Mouse (Mus musculus) natural killer cell, adult 2 months (primary cell): ENCODE measurements around the gene Abi2.
"Not testable (repeated sequence)": the region's sequence is repeated elsewhere in the genome, so short reads cannot be mapped to it uniquely, and the experiment has no call there.

ENCODE experiments used
- DNase-seq, 2 experiments: peaks; one replicate each; pipeline ENCODE4 v3.0.0; 2022; ENCODE audit warnings: low spot score in 2 of 2

Abi2 gene

GRCm38 (mm10) chr1:60409168-60409828 is at the start of gene Abi2:
Abi2 (plus strand) TSS chr1:60409619.
- DNase-seq, result peak; percentile 45 to 47

GRCm38 (mm10) chr1:60361626-60362025 is 47.8 kb upstream of the Abi2 start:
- DNase-seq, result peak in 1 of 2 experiments; percentile 2

GRCm38 (mm10) chr1:60376556-60376955 is 32.9 kb upstream of the Abi2 start:
- DNase-seq, result no peak

GRCm38 (mm10) chr1:60381910-60382309 is 27.5 kb upstream of the Abi2 start:
- no peak for DNase-seq

- DNase-seq, result no peak
Measured at GRCm38 (mm10) chr1:60404848-60405247, 4.6 kb upstream of the Abi2 start.

- DNase-seq, result peak in 1 of 2 experiments; percentile 2
Measured at GRCm38 (mm10) chr1:60408501-60409167, 785 bp upstream of the Abi2 start.

- peak; percentile 4 to 24 for DNase-seq
Measured at GRCm38 (mm10) chr1:60409928-60410817, 754 bp downstream of the Abi2 start.

GRCm38 (mm10) chr1:60416724-60417123 is 7.3 kb downstream of the Abi2 start:
- no peak for DNase-seq

GRCm38 (mm10) chr1:60423882-60424281 is 14.5 kb downstream of the Abi2 start:
- no peak for DNase-seq

GRCm38 (mm10) chr1:60428341-60428740 is 18.9 kb downstream of the Abi2 start:
- no peak for DNase-seq

GRCm38 (mm10) chr1:60428932-60429331 is 19.5 kb downstream of the Abi2 start:
- DNase-seq, result peak; percentile 11 to 38

GRCm38 (mm10) chr1:60431531-60431930 is 22.1 kb downstream of the Abi2 start:
- DNase-seq, result no peak

GRCm38 (mm10) chr1:60432497-60432896 is 23.1 kb downstream of the Abi2 start:
- DNase-seq, result no peak

GRCm38 (mm10) chr1:60441438-60441837 is 32.0 kb downstream of the Abi2 start:
- DNase-seq, result not testable (repeated sequence)

GRCm38 (mm10) chr1:60447067-60447466 is 37.6 kb downstream of the Abi2 start:
- peak; percentile 34 to 38 for DNase-seq

GRCm38 (mm10) chr1:60449896-60450295 is 40.5 kb downstream of the Abi2 start:
- no peak for DNase-seq

GRCm38 (mm10) chr1:60460623-60461022 is 51.2 kb downstream of the Abi2 start:
- no peak for DNase-seq

- DNase-seq, result no peak
Measured at GRCm38 (mm10) chr1:60469491-60469890, 60.1 kb downstream of the Abi2 start.

GRCm38 (mm10) chr1:60470541-60470940 is 61.1 kb downstream of the Abi2 start:
- DNase-seq, result no peak

GRCm38 (mm10) chr1:60481561-60481960 is 72.1 kb downstream of the Abi2 start:
- DNase-seq, result no peak

GRCm38 (mm10) chr1:60482881-60483280 is 73.5 kb downstream of the Abi2 start:
- peak; percentile 39 to 73 for DNase-seq

GRCm38 (mm10) chr1:60485649-60486048 is 76.2 kb downstream of the Abi2 start:
- no peak for DNase-seq
